Mouse (Mus musculus) bone marrow, adult 2 months (tissue): ENCODE data around the gene Dnah9.

Experiments
- CTCF ChIP-seq: fragments of 200-500 bp; IDR thresholded peaks from 2 replicates; pipeline ENCODE4 v1.5.1; 2011; ENCODE audit warnings: low read length, control low read depth; ENCODE audit not compliant: control insufficient read depth, insufficient read depth
- POLR2A ChIP-seq: fragments of 200-500 bp; IDR thresholded peaks from 2 replicates; pipeline ENCODE4 v1.6.1; 2011; ENCODE audit warnings: low read depth, mild to moderate bottlenecking, control low read depth, low read length, borderline replicate concordance; ENCODE audit not compliant: control insufficient read depth

DNA sequence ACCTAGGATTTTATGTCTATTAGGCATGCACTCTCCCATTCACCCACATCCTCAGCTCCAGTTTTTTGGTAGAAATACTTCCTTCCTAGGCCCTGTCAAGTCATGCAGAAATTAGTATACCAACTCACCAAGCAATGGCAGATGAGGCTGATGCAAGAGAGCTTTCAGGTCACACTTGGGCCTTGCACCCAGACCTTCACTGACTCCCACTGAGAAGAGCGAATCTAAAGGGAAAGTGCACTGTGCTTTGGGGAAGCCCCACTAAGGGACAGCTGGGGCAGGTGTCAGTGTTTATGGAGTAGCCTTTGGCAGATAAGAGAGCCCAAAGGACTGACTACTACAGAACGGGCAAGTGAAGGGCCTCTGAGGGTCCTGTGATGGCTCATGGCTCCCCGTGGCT lies 117.1 kb downstream of the Dnah9 start:
- no peak for TF ChIP-seq CTCF
- no peak for TF ChIP-seq POLR2A
